Mouse (Mus musculus) adrenal gland, adult 18-20 months (tissue): ENCODE measurements at regions not wholly inside any gene's neighbourhood (a gene's known extent, or its start where the extent isn't known, plus 50 kb on each side); places are given as distances from the start of the nearest gene placed in this dataset.

Source experiments
- DNase-seq, 2 experiments: peaks; one replicate each; pipeline ENCODE4 v3.0.0; 2021 to 2022; ENCODE audit warnings: low spot score in 2 of 2

DNA sequence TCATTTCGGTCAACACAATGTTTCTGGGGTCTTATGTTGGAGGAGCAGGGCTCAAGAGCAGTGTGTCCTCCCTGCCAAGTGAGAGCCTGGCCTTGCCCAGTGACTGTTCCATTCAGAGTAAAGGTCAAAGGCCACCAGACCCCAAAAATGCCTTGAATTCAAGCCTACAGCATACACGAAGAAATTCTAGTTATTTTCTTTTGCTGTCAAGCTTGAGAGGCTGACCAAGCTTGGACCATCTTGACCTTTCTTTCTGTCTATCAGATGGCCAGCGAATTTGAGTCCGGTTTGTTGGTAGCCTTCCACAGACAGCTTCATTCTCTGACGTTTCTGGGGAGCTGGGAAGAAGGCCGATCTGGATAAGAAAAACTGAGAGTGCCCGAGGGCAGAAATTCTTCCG, 68.1 kb upstream of the Map4k3 start:
- DNase-seq: no peak

DNA sequence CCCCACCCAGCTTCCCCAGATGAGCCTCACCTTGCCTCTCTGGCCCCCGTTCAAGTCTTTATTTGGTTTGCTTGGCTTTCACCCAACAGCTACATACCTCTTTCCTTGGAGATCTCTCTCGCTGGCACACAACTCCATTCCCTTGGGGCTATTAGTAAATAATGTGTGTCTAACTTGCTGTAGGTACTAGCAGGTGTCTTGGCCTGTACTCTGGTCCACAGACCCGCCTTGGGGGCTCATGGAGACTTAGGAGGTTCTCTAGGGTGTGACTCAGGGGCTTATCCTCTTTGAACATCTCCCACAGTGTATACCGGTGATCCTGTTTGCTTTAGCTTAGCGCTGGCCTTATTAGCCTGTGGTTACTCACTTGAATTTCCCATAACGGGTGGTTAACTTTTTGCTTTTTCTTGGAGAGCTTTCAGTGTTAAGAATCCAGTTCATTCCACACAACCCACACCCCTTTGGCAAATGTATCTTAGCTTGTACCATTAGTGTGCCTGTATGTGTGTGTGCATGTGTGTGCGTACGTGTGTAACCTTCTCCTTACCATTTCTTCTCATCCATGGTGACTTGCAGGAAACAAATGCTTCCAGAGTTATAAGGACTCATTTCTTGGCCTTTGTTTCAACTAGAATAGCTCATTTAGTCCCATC, 67.3 kb upstream of the Map4k3 start:
- no peak for DNase-seq

DNA sequence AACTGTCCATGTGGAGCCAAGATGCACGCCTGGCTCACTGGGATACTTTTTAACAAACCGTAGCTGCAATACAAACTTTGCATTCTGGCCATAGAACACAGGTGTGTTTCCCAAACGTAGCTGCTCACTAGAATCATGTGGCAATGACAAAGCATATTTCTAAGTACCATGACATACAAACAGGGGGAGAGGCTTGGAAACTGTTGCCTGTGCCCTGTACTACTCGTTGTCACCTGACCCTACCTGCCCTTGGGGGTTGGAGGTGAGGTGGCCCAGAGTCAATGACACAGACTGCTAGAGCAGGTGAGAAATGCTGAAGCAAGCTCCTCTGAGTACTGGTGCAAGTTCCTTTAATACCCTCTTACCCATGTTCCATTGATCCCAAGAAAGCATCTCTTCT, 64.3 kb upstream of the Map4k3 start:
- no peak for DNase-seq

DNA sequence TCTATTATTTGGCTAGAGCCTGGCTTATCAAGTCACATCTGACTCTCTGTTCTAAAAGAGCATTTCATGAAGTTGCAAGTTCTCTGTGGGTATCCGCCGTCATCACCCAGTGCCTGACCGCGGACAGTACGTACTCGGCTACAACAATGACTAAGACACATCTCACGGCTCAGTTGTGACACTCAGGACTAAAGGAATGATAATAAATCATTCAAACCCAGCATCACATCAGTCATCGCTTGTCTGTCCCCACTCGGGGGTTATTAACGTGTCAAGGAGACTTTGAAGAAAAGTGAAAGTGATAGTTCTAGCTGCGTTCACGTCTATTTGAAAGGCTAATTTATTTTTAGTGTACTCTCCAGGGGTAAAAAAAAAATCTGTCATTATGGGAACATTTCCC, 61.4 kb upstream of the Map4k3 start:
- DNase-seq: no peak

- no peak for DNase-seq
Measured at GRCm38 (mm10) chr17:80789000-80789399, 60.7 kb upstream of the Map4k3 start.

- DNase-seq: no peak
Measured at GRCm38 (mm10) chr17:80786858-80787257, 58.6 kb upstream of the Map4k3 start.

DNA sequence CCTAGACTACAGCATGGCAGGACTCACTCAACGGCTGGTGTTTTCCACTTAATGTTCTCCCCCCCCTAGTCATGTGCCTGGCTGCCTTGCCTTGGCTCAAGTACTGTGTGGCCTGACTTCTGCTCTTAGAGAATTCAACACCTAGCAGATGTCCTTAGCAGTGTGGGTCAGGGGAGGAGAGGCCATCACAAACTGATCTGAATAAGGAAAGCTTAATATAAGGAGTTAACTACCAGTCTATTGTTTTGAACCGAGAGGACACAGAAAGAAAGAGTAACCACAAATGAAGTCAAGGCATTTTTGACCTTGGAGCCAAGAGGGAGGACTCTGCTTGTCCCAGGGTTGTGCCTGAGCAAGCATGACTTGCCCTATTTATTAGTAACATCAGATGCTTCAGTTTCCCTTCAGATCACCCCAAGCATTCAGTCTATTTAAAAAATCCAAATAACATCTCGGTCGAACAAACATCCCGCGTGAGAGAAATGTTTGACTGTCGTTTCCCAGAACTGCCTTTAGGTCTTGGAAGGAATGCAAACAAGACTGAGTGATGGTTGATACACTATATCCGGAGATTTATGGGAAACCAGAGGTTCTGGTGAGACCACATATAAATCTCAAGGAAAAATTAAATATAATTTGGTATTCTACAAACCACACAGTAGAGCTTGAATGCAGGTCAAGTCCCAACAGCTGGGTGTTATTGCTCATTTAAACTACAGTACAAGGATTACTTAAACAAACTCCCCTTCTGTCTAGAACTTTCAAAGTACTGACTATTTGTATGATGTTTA, 58.0 kb upstream of the Map4k3 start:
- no peak for DNase-seq

- DNase-seq: no peak
Measured at GRCm38 (mm10) chr17:80785476-80785875, 57.2 kb upstream of the Map4k3 start.

DNA sequence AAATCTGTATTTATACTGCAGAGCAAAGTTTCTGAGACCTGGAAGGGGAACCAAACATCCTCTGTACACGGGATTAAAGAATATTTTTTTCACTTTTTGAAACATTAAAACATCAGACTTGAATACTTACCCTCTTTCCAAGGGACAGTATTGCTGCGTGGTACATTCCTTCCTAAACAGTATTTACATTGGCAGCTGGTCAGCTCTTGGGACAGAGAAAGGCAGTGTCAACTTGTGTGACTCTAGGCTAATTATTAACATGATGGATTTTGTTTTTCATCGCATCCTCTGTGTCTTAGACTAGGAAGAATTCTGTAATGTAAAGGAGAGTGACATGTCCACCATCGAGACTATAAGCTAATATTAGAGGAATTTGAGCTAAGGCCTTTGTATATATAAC, 56.8 kb upstream of the Map4k3 start:
- DNase-seq: no peak

DNA sequence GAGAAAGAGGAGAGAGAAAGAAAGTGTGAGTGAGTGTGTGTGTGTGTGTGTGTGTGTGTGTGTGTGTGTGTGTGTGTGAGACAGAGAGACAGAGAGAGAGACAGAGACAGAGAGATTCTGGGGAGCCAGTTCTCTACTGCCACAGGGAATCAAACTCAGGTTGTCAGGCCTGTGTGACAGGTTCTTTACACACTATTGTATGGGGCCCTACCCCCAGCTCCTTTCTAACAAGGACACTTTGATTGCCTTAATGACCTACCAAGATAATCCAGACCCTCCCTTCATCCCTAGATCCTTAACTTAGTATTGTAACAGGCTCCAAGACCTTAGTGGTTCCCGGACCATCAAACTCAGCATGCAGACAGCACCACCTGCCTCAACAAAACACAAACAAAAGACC, 53.9 kb upstream of the Map4k3 start:
- DNase-seq: no peak

GRCm38 (mm10) chr17:80781621-80782020, 53.3 kb upstream of the Map4k3 start:
- no peak for DNase-seq

- no peak for DNase-seq
Measured at GRCm38 (mm10) chr17:80780303-80780702, 52.0 kb upstream of the Map4k3 start.

- no peak for DNase-seq
Measured at GRCm38 (mm10) chr17:80779782-80780181, 51.5 kb upstream of the Map4k3 start.
